Mouse (Mus musculus): ENCODE measurements around the gene Sowaha.

GRCm38 (mm10) chr11:53447996-53448395, 32.1 kb downstream of the Sowaha start:
- TF ChIP-seq CTCF (IDR thresholded peaks at IDR 0.05; ENCODE audit: low read depth, low read length) = no peak
- no peak for TF ChIP-seq GATA2 (IDR thresholded peaks at IDR 0.05; ENCODE audit: borderline replicate concordance, low read depth, low read length)
- TF ChIP-seq GATA1 (IDR thresholded peaks at IDR 0.05; ENCODE audit: borderline replicate concordance, low read length) = no peak
- no peak for TF ChIP-seq TAL1 (conservative IDR thresholded peaks at IDR 0.05; ENCODE audit: low read depth, low read length)
